Mouse (Mus musculus): Measurements from ENCODE around the gene Smarcc1.

The Smarcc1 gene

GRCm38 (mm10) chr9:110230395-110231071 is 113.0 kb downstream of the Smarcc1 start:
- DNase-seq (ENCODE audit: low spot score in 2 of 2), result no peak

- DNase-seq (ENCODE audit: low spot score in 2 of 2), result no peak
These were observed 117.5 kb downstream of the Smarcc1 start for GRCm38 (mm10) chr9:110234962-110235361.

GRCm38 (mm10) chr9:110243221-110243833 is 125.8 kb downstream of the Smarcc1 start, which contains the start of gene Cspg5:
Gene Cspg5, plus strand, starts transcription at chr9:110243783.
- no peak for DNase-seq (ENCODE audit: low spot score in 2 of 2)

DNA sequence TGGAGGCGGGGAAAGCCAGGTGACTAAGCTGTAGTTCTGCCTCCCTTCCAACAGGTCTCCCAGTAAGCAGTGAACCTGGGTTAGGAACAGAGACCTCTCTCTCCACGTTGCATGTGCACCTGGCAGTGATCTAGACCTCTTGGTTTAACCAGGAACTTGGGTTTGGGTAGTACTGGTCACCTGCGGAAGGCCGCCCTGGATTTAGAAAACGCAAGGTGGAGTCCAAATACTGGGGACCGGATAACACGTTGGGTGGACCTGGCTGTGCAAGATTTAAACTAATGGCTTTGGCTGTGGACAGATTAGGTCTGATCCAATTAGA is 127.0 kb downstream of the Smarcc1 start:
- no peak for DNase-seq (ENCODE audit: low spot score in 2 of 2)

DNA sequence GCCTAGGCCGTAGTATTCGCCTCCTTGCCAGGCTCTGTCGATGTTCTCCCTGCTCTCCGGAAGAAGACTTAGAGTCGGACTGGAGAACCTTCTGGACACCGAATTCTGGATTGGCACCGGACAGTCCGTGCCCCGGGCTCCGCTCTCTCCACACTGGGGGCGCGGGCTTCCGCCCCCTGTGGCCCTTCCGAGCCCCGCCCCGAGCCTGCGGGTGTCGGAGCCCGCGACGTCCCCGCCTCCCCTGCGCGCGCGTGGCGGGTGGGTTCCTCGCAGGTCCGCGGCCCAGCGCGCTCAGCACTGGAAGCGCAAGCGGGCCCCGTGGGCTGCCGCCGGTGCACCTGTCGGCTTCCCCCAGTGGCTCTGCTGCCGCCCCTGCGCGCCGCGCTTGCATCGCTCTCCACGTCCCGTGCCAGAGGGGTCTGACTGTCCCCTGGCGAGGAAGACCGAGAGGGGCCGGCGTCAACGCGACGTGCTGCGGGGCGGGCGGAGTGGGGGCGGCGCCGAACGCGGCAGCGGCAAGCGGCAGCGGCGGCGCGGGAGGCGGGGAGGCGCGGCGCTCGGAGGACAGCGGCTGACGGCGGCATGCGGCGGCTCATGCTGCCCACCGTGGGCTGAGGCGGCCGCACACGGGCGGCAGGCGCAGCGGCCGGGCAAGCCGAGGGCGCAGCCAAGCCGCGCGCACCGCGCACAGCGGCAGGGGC is 127.5 kb downstream of the Smarcc1 start:
- DNase-seq (ENCODE audit: low spot score in 2 of 2), result peak; percentile 63 to 71

DNA sequence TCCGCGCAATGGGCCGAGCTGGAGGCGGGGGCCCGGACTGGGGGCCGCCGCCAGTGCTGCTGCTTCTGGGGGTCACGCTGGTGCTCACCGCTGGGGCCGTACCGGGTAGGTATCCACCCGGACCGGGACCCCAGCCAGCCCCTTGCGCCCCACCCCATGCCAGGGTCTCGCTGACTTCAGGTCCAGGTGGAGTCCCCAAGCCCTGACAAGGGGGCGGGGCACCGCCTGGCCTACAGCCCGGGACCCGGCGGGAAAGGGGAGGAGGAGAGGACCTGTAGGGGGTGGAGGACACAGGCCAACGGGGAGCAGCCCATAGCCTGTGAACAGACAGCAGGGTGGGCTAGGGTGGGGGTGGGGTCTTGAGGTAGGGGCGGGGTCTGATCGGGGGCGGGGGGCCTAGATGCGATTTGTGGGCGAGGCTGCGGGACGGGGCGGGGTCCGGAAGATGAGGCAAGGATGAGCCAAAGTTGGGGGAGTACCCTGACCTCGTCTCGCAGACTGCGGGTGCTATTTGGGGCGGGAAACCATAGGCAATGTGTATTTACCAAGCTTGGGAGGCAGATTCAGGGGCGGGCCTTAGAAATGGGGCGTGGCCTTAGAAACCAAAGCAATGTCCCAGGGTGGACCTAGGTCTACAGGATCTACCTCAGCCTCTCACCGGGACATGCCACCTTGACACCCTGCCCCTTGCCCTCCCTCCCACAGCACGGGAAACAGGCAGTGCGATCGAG is 128.2 kb downstream of the Smarcc1 start:
- DNase-seq (ENCODE audit: low spot score in 2 of 2), result peak; percentile 57 to 58

- no peak for DNase-seq (ENCODE audit: low spot score in 2 of 2)
These were observed 128.8 kb downstream of the Smarcc1 start for GRCm38 (mm10) chr9:110246321-110246640.

GRCm38 (mm10) chr9:110247049-110247448 is 129.5 kb downstream of the Smarcc1 start:
- no peak for DNase-seq (ENCODE audit: low spot score in 2 of 2)

GRCm38 (mm10) chr9:110248861-110249260 is 131.4 kb downstream of the Smarcc1 start:
- no peak for DNase-seq (ENCODE audit: low spot score in 2 of 2)

DNA sequence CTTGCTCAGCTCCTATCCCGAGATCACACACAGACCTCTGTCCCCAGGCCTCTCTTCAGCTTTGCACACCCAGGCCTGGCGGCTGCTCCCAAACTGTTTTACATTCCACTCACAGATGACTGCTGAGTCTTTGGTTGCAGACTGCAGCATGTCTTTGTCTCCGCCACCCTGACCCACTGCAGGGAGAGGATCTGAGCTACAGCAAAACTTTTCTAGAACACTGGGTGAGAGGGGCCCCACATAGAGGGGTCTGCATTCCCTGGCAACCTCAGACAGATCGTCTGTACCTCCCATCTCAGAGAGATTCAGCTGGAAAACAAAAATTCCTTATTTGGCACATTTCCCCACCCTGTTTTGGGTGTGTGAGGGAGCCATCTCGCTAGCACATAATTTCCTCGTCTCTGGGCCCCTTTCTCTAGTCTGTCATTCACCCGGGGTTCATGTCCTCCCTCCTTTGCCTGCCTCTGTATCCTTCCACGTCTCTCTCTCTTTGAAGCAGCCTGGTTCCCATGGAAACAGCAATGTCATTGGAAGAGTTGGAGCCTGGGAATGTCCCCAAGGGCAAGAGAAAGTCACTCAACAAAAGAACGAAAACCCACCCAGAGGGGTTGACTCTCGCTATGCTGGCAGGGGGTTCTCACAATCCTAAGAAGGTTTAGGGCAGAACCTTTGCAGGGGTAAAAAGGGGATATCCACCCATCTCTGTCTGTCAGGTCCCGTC is 132.5 kb downstream of the Smarcc1 start:
- DNase-seq (ENCODE audit: low spot score in 2 of 2), result peak; percentile 26 to 42

- peak in 1 of 2 experiments; percentile 19 for DNase-seq (ENCODE audit: low spot score in 2 of 2)
These were observed 133.3 kb downstream of the Smarcc1 start for GRCm38 (mm10) chr9:110250776-110251175.

GRCm38 (mm10) chr9:110255407-110256019 is 138.0 kb downstream of the Smarcc1 start:
- DNase-seq (ENCODE audit: low spot score in 2 of 2), result no peak

DNA sequence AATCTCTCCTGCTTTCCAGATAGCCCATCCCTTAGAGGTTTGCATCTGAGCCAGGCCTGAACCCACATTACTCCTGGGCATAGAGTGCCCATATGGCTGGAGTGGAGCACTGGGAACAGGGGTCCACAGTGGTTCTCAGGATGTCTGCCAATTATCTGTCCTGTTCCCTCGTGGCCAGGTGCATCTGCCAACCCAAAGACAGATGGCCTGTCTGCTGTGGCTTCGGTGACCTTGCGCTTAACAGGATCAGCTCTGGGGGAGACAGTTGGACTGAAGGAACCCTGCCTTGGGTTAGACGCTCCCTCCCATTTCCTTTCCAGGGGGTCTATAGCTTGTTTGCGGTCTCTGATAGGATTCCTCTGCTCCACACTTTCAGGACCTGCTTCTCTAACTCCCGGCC is 141.1 kb downstream of the Smarcc1 start:
- no peak for DNase-seq (ENCODE audit: low spot score in 2 of 2)

- no peak for DNase-seq (ENCODE audit: low spot score in 2 of 2)
These were observed 141.6 kb downstream of the Smarcc1 start for GRCm38 (mm10) chr9:110259118-110259517.

DNA sequence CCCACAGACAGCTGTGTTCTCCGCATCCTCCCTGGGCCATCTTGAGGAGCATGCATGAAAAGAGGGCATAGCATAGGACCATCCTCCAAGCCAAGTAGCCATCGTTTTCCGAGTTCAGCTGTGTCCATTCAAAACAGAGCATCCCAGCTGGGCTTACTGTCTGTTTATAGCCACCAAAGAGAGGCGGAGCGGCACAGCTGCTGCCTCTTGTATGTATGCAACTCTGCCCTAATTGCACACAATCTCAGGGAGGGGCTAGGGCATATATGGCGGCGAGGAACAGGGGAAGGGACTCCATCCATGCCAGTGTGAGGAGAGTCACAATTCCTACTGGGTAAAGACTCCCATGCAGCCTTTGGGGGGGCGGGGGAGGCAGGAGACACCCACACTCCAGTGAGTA is 145.7 kb downstream of the Smarcc1 start:
- DNase-seq (ENCODE audit: low spot score in 2 of 2), result no peak

- no peak for DNase-seq (ENCODE audit: low spot score in 2 of 2)
These were observed 147.5 kb downstream of the Smarcc1 start for GRCm38 (mm10) chr9:110264991-110265390.

GRCm38 (mm10) chr9:110268416-110268815 is 150.9 kb downstream of the Smarcc1 start:
- no peak for DNase-seq (ENCODE audit: low spot score in 2 of 2)

DNA sequence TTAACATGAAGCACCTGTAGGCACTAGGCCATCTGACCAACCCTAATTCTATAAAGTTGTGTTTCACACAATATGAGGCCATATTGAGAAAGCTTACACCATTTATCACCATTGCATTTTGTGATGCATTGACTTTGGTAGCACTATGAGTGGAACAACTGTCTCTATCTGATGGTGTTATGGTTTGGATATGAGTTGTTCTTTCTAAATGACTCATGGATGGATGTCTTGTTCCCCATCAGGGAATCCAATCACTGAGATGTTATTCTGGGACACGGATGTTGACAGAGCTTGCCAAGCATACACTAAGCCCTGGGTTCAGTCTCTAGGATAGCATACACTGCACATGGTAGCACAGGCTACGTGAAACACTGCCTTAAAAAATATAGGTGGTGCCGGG is 154.8 kb downstream of the Smarcc1 start:
- no peak for DNase-seq (ENCODE audit: low spot score in 2 of 2)

- DNase-seq (ENCODE audit: low spot score in 2 of 2), result no peak
These were observed 156.0 kb downstream of the Smarcc1 start for GRCm38 (mm10) chr9:110273507-110273906.

- DNase-seq (ENCODE audit: low spot score in 2 of 2), result no peak
These were observed 158.4 kb downstream of the Smarcc1 start for GRCm38 (mm10) chr9:110275882-110276281.

DNA sequence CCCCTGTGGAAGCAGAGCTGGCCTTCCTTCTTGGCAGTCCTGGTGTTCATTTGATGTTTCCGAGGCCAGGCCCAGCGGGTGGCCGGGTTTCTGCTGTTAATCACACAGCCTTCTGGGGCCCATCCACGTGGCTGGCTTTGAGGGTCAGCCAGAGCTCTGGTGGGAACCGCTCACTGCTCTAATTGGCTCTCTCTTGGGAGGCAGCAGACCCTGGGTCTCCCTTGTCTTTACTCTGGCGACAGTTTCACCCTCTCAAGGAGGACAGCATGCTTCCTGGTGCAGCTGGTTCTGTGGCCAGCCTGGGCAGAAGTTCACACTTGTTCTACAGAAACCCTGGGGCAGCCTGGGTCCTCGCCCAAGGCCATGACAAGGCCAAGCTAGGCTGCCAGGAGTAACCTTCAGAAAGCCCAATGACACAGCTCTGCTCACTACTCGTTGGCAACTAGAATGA is 159.9 kb downstream of the Smarcc1 start:
- peak; percentile 70 to 71 for DNase-seq (ENCODE audit: low spot score in 2 of 2)

All from right cerebral cortex, postnatal 36 days (tissue).